Mouse (Mus musculus) 3T3-L1 (cell line): ENCODE results near the gene Gm21943.
"Not testable (repeated sequence)": the region's sequence is repeated elsewhere in the genome, so short reads cannot be mapped to it uniquely, and the experiment has no call there.

Experiments
- DNase-seq: peaks from one replicate; pipeline ENCODE4 v3.0.0-alpha.2; 2015; ENCODE audit warnings: low read depth, low spot score

The Gm21943 gene

GRCm38 (mm10) chrY:57533644-57534043 is at the start of gene Gm21943:
Gene Gm21943 (minus strand): TSS chrY:57533744.
- not testable (repeated sequence) for DNase-seq
